Mouse (Mus musculus) hindbrain, embryonic 14.5 days (tissue): ENCODE data around the gene Gm815. TPM values are rescaled to one million over a fixed set of nuclear protein-coding genes. Genes with fewer than 3 reads are reported as not detected.

Experiments
- ATAC-seq: fragments of 200-750 bp; cut with Nextera tagmentation; 2 replicates; pipeline ENCODE4 v1.8.0; 2017; ENCODE audit warnings: moderate number of reproducible peaks, mild to moderate bottlenecking, moderate TSS enrichment, moderate library complexity; ENCODE audit not compliant: low FRiP score
- DNase-seq: peaks from one replicate; pipeline ENCODE4 v3.0.0-alpha.2; 2015; ENCODE audit warnings: low spot score
- H3K27ac ChIP-seq: fragments of 300-500 bp; sonication (generic); 2 replicates; pipeline ENCODE4 v1.5.1; 2014; ENCODE audit warnings: mild to moderate bottlenecking, moderate library complexity
- H3K27me3 ChIP-seq: fragments of 300-500 bp; sonication (generic); 2 replicates; pipeline ENCODE4 v1.6.1; 2014; ENCODE audit warnings: mild to moderate bottlenecking, low read length, mixed read lengths; ENCODE audit not compliant: control insufficient read depth, insufficient read depth
- H3K36me3 ChIP-seq: fragments of 300-500 bp; sonication (generic); replicated peaks from 2 replicates; pipeline ENCODE4 v1.6.1; 2014; ENCODE audit not compliant: control insufficient read depth, insufficient read depth
- H3K4me1 ChIP-seq: fragments of 300-500 bp; sonication (generic); replicated peaks from 2 replicates; pipeline ENCODE4 v1.6.1; 2014; ENCODE audit warnings: antibody characterized with exemption, low read length, mixed read lengths; ENCODE audit not compliant: control insufficient read depth, insufficient read depth
- H3K4me2 ChIP-seq: fragments of 300-500 bp; sonication (generic); replicated peaks from 2 replicates; pipeline ENCODE4 v1.6.1; 2014; ENCODE audit warnings: mild to moderate bottlenecking, moderate library complexity
- H3K4me3 ChIP-seq: fragments of 300-500 bp; sonication (generic); replicated peaks from 2 replicates; pipeline ENCODE4 v1.5.1; 2014; ENCODE audit warnings: mild to moderate bottlenecking, low read length
- H3K9ac ChIP-seq: fragments of 300-500 bp; sonication (generic); 2 replicates; pipeline ENCODE4 v1.6.1; 2014
- H3K9me3 ChIP-seq: fragments of 300-500 bp; sonication (generic); 2 replicates; pipeline ENCODE4 v1.6.1; 2016; ENCODE audit warnings: low read length; ENCODE audit not compliant: control insufficient read depth
- WGBS: fragments of 180-500 bp; shearing (Covaris S2); extraction: QIAGEN DNeasy Blood & Tissue Kit; methylation state at CpG from one replicate; pipeline ENCODE4 v1.1.7; 2014; 5-methylcytosine and 5-hydroxymethylcytosine counted together
- polyA plus RNA-seq: library from polyadenylated mRNA; unstranded; fragments of >200 nt; fragmentation: Nextera tagmentation; extraction: Ambion mirVana; gene quantifications from 2 replicates; pipeline ENCODE4 v1.2.1, GENCODE M21; 2014

Gm815 gene
- not detected in 2 replicates for polyA plus RNA-seq

GRCm38 (mm10) chr19:26885616-26886015 is at the start of gene Gm815:
TSS of gene Gm815 (plus strand) at chr19:26885881.
- DNase-seq: no peak
- H3K4me1 ChIP-seq: no peaks in the 10 kb centered on the region
- H3K4me2 ChIP-seq: no peak within 1 kb of the TSS
- H3K27me3 ChIP-seq: no peaks in the 10 kb centered on the region
- WGBS: 85% methylated on average over 6 of the region's 6 CpGs
- H3K9ac ChIP-seq: no peak within 1 kb of the TSS
- no peak for ATAC-seq
- no peaks in the 10 kb centered on the region for H3K36me3 ChIP-seq
- no peaks in the 10 kb centered on the region for H3K9me3 ChIP-seq
- no peak within 1 kb of the TSS for H3K27ac ChIP-seq
- no peak within 1 kb of the TSS for H3K4me3 ChIP-seq

GRCm38 (mm10) chr19:26837626-26838025 is 48.1 kb upstream of the Gm815 start:
- no peaks in the 10 kb centered on the region for H3K27me3 ChIP-seq
- no peaks in the 10 kb centered on the region for H3K4me1 ChIP-seq
- no peaks in the 10 kb centered on the region for H3K9me3 ChIP-seq
- H3K27ac ChIP-seq: no peak overlapping the region
- WGBS: 76% methylated on average over 1 of the region's 1 CpGs
- no peak overlapping the region for H3K4me2 ChIP-seq
- no peak for DNase-seq
- H3K36me3 ChIP-seq: no peaks in the 10 kb centered on the region
- no peak overlapping the region for H3K9ac ChIP-seq
- no peak for ATAC-seq
- no peak overlapping the region for H3K4me3 ChIP-seq

- Histone ChIP-seq H3K9ac (no peak overlapping the region), H3K4me2 (no peak overlapping the region), H3K27ac (peak overlapping the region; percentile 34; the same call in 1 of the 2 replicates), H3K27me3 (no peaks in the 10 kb centered on the region), H3K36me3 (no peaks in the 10 kb centered on the region), H3K4me3 (no peak overlapping the region), H3K9me3 (no peaks in the 10 kb centered on the region), H3K4me1 (peaks cover 10% of the 10 kb centered on the region)
- ATAC-seq: no peak
- DNase-seq: no peak
- WGBS: 76% methylated on average over 6 of the region's 6 CpGs
Observed at GRCm38 (mm10) chr19:26843896-26844295, 41.8 kb upstream of the Gm815 start.

- DNase-seq (peak; percentile 61), ATAC-seq (peak; percentile 79)
- no peaks in the 10 kb centered on the region for H3K27me3 ChIP-seq
- WGBS: 5% methylated on average over 8 of the region's 8 CpGs
- H3K9me3 ChIP-seq: no peaks in the 10 kb centered on the region
- peak overlapping the region; percentile 64 for H3K4me2 ChIP-seq
- peak overlapping the region; percentile 98 for H3K27ac ChIP-seq
- peaks cover 10% of the 10 kb centered on the region for H3K4me1 ChIP-seq
- peak overlapping the region; percentile 76; the same call in 1 of the 2 replicates for H3K9ac ChIP-seq
- H3K36me3 ChIP-seq: no peaks in the 10 kb centered on the region
- peak overlapping the region; percentile 41; the same call in 1 of the 2 replicates for H3K4me3 ChIP-seq
Observed at GRCm38 (mm10) chr19:26844813-26845212, 40.9 kb upstream of the Gm815 start.

- peak; percentile 92 for ATAC-seq
- H3K4me2 ChIP-seq: peak overlapping the region; percentile 64
Observed at GRCm38 (mm10) chr19:26845276-26846016, 40.2 kb upstream of the Gm815 start.

GRCm38 (mm10) chr19:26846017-26846285 is 39.7 kb upstream of the Gm815 start:
- Histone ChIP-seq H3K9me3 (no peaks in the 10 kb centered on the region), H3K36me3 (no peaks in the 10 kb centered on the region), H3K4me3 (peak overlapping the region; percentile 41), H3K27me3 (no peaks in the 10 kb centered on the region), H3K9ac (peak overlapping the region; percentile 76), H3K27ac (peak overlapping the region; percentile 98), H3K4me1 (peaks cover 10% of the 10 kb centered on the region), H3K4me2 (peak overlapping the region; percentile 64)
- DNase-seq: no peak
- ATAC-seq: no peak
- 0% methylated on average over 1 of the region's 1 CpGs for WGBS

More at GRCm38 (mm10) chr19:26845276-26846016, 40.2 kb upstream of the Gm815 start:
- peaks cover 10% of the 10 kb centered on the region for H3K4me1 ChIP-seq
- H3K9ac ChIP-seq: peak overlapping the region; percentile 76
- no peaks in the 10 kb centered on the region for H3K27me3 ChIP-seq
- H3K9me3 ChIP-seq: no peaks in the 10 kb centered on the region
- WGBS: under 1% methylated on average over 16 of the region's 16 CpGs
- peak; percentile 99 for DNase-seq
- peak overlapping the region; percentile 98 for H3K27ac ChIP-seq
- H3K36me3 ChIP-seq: no peaks in the 10 kb centered on the region
- H3K4me3 ChIP-seq: peak overlapping the region; percentile 41

GRCm38 (mm10) chr19:26851017-26851782 is 34.5 kb upstream of the Gm815 start:
- H3K36me3 ChIP-seq: no peaks in the 10 kb centered on the region
- H3K9me3 ChIP-seq: no peaks in the 10 kb centered on the region
- 76% methylated on average over 10 of the region's 10 CpGs for WGBS
- H3K4me2 ChIP-seq: no peak overlapping the region
- H3K27me3 ChIP-seq: no peaks in the 10 kb centered on the region
- no peak for DNase-seq
- peaks cover 7% of the 10 kb centered on the region for H3K4me1 ChIP-seq
- H3K4me3 ChIP-seq: no peak overlapping the region
- no peak for ATAC-seq
- no peak overlapping the region for H3K27ac ChIP-seq
- H3K9ac ChIP-seq: no peak overlapping the region

- Histone ChIP-seq H3K9me3 (no peaks in the 10 kb centered on the region), H3K27ac (no peak overlapping the region), H3K9ac (no peak overlapping the region), H3K27me3 (no peaks in the 10 kb centered on the region), H3K4me1 (no peaks in the 10 kb centered on the region), H3K4me3 (no peak overlapping the region), H3K36me3 (no peaks in the 10 kb centered on the region), H3K4me2 (no peak overlapping the region)
- DNase-seq (no peak), ATAC-seq (no peak)
- 52% methylated on average over 10 of the region's 10 CpGs for WGBS
Observed at GRCm38 (mm10) chr19:26852325-26852900, 33.3 kb upstream of the Gm815 start.

- H3K27me3 ChIP-seq: no peaks in the 10 kb centered on the region
- 88% methylated on average over 8 of the region's 8 CpGs for WGBS
- H3K27ac ChIP-seq: no peak overlapping the region
- no peak overlapping the region for H3K9ac ChIP-seq
- no peak for ATAC-seq
- no peaks in the 10 kb centered on the region for H3K36me3 ChIP-seq
- H3K4me1 ChIP-seq: peaks cover 6% of the 10 kb centered on the region; the same call in 1 of the 2 replicates
- no peak overlapping the region for H3K4me3 ChIP-seq
- no peak for DNase-seq
- no peak overlapping the region for H3K4me2 ChIP-seq
- no peaks in the 10 kb centered on the region for H3K9me3 ChIP-seq
Observed at GRCm38 (mm10) chr19:26853701-26854282, 31.9 kb upstream of the Gm815 start.
